Mouse (Mus musculus) central nervous system, embryonic 14 days (tissue): ENCODE data around the gene Grin1. TPM values are rescaled to one million over a fixed set of nuclear protein-coding genes. Genes with fewer than 3 reads are reported as not detected.

ENCODE experiments used
- polyA plus RNA-seq: library from polyadenylated mRNA; depleted of rRNA; stranded (reverse); fragments of >200 nt; gene quantifications from 2 replicates; pipeline ENCODE4 v1.2.3, GENCODE M21; 2012; rRNA removed

Gene Grin1
- polyA plus RNA-seq, result 23.9 and 26.6 TPM in 2 replicates

DNA sequence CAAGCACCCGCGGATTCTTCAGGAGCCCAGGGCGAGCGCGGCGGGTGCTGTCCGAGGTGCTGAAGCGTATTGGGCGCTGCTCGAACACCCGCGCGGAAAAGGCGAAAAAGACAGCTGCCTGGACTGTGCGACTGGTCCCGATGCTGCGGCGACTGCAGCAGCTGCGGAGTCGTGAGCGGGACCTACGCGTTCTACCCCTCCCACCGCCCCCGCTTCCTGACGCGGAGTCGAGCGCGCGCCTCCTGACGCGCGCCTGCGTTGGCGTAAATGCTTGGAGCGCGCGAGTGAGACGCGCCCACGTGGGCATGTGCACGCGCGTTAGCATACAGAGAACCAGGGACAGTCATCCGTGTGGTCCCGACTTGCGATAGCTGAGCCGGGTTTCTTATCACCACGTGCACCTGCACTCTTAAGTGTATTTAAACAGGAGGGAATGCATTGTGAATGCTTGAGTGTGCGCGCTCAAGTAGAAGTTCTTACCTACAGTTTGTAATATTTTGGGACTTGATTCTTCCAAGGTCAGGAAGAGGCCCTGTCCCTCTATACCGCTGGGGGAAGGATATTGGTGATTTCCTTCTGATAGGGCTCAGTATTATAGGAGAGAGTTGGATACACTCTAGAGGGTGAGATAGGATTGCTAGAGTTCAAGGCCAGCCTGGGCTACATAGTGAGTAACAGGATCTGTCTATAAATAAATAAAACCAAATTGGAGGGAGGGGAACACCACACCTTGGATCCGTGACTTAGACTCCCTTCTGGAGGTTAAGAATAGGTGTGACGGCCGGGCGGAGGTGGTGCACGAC is at the start of gene Grin1:
Gene Grin1, minus strand, starts transcription at position 217 of the 803 bp plus-strand sequence.

DNA sequence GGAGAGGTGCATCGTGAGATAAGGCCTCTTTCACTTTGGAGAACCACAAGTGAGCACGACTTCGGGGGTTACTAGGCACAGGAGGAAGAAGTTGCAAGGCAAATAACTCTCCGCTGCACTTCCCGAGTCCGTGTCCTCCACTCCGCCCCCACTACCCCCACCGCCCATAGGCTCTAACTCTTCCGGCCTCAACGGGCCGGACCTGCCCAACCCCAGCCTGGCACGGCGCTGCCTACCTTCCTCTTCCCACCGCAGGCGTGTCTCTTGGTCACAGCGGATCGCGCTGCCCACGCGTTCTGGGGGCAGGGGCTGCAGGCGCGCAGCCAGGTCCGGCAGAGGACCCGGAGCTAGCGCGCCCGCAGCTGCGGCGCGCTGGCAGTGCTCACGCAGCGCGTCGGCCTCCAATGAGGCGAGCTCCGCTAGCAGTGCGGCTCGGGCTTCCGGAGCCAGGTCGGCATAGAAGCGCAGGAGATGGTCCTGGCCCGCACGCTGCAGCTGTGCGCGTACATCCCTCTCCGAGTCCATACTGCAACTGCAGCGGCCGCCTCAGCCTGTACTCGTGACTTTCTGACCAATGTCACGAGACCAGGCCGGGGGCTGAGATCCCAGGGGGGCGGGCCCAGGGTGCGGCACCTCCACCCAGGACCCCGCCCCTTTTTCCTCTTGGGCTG is 46.2 kb upstream of the Grin1 start, which contains the start of gene Uap1l1:
Gene Uap1l1, minus strand, starts transcription at position 592 of the 671 bp plus-strand sequence.

GRCm38 (mm10) chr2:25356208-25357079 is 37.5 kb upstream of the Grin1 start, which contains the start of gene Dpp7:
Gene Dpp7 (minus strand): TSS chr2:25356359.

DNA sequence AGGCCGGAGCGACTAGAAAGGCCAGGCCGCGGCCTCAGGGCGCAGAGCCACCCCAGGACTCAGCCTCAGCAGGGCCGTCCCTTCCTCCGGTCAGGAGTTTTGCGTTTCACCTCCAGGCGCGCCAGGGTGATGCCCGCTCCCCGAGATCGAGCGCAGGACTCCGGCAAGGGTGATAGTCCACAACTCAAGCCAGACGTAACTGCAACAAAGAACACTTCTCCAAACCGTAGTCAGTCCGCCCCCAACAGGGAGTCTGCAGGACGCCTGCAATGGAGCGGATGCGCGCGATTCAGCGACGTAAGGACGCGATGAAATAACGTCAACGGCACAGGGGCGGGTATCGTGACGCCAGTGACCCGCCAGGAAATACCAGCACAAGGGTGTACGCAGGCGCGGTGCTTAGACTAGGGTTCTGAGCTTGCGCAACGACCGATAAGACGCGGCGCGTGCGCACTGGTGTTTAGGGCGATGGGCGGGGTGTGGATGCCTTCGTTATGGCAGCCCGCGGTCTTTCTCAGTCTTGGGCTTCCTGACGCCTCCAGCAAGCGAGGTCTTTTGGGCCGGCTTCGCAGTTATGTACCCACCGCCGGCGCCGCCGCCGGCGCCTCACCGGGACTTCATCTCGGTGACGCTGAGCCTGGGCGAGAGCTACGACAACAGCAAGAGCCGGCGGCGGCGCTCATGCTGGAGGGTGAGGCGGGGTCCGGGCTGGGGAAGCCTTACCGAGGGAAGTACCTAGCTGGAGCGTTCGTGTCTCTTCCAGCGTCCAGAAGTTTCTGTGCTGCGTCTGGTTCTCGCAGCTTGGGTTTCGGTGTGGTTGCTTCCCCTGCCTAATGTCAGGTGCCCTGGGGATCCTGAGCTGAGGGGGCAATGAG is 13.5 kb upstream of the Grin1 start, which contains the start of gene Man1b1:
Gene Man1b1, plus strand, starts transcription at position 53 of the 875 bp plus-strand sequence.

DNA sequence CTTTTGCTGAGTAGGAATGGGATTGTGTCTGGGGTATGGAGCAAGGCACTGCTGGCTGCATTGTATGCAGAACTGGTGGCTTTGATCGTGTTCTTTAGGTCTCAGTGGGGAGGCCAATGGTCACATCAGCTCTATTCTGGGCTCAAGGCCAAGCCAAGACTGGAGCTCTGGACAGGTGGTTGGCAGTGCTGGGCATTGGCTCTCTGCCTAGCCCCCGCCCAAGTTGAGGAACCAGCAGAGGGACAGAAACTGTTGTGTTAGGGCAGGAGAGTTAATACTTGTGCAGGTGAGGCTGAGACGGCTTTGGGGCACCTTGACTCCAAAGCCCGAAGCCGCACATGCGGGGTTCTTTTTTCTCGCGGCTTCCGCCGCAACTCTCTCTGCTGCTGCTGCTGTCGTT is 29.3 kb downstream of the Grin1 start, which contains the start of gene Lrrc26:
Gene Lrrc26, plus strand, starts transcription at position 265 of the 400 bp plus-strand sequence.

DNA sequence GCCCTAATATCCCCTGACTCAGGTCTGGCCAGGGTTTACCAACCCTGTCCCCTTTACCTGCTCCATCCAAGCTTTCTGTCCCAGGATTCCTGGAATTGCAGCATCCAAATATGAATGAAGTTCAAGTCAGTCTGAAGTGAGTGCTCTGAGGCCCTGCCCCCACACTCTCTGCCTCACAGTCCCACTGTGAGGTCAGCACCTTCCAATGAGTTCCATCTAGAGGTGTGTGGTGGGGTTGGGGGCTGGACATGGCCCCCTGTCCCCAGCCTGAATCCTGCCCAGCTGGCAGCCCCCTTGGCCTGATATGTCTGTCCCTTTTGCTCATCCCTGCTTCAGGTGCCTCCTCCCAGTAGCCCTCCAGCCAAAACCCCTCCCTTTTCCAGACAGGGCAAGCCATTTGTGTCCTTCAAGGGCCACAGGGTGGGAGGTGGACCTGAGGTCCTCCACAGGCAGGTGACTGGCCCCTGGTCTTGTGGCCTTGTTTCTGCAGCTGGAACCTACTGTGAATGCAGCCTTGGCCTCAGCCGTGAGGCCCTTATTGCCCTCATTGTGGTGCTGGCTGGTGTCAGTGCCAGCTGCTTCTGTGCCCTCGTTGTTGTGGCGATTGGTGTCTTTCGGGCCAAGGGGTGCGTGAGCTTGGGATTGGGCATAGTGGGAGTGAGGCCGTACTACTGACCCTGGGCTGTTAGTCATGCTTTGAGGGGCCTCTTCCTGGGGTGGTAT is 30.9 kb downstream of the Grin1 start, which contains the start of gene Tmem210:
Gene Tmem210, plus strand, starts transcription at position 219 of the 723 bp plus-strand sequence.

GRCm38 (mm10) chr2:25271827-25272511 is 47.0 kb downstream of the Grin1 start, which contains the start of the genes Ssna1 and Anapc2:
Gene Ssna1 (minus strand): TSS chr2:25272438.
Gene Anapc2 (plus strand): TSS chr2:25272478.

DNA sequence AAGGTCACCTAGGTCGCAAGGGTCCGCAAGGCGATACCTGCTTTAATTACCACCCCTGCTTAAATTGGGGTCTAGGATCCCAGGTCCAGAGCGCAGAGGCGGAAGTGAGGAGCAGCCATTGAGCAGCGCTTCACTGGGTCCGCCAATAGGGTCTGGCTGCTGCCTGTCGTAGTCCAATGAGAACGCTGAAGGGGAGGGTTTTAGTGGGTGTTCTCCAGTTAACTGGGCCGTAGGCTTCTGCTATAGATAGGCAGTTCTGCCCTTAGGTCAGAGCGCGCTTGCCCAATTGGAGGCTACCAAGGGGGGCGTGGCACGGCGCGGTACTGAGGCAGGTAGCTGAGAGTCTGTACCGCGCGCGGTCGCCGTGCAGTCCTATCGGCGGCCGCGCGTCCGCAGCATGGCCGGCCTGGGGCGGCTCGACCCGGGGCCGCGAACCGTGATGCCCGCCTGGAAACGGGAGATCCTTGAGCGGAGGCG is 56.7 kb downstream of the Grin1 start, which contains the start of gene Tprn:
Gene Tprn, plus strand, starts transcription at position 328 of the 477 bp plus-strand sequence.

GRCm38 (mm10) chr2:25255284-25255779 is 63.7 kb downstream of the Grin1 start, which contains the start of gene Tmem203:
Gene Tmem203 (plus strand): TSS chr2:25255439.

GRCm38 (mm10) chr2:25246183-25247072 is 72.6 kb downstream of the Grin1 start, which contains the start of gene AL732309.1:
Gene AL732309.1 (minus strand): TSS chr2:25246863.

GRCm38 (mm10) chr2:25242101-25242506 is 76.9 kb downstream of the Grin1 start, which contains the start of the genes Rnf208 and Cysrt1:
Gene Rnf208 (plus strand): TSS chr2:25242255.
Gene Cysrt1 (minus strand): TSS chr2:25242452.

Other genes starting within 250 kb of the Grin1 start
- 0.07 TPM in 1 of 2 replicates, not detected in the other for gene Entpd8, start 238.9 kb downstream of the Grin1 start, polyA plus RNA-seq
- 0.24 TPM in 1 of 2 replicates, not detected in the other for gene Noxa1, start 224.0 kb downstream of the Grin1 start, polyA plus RNA-seq
- 37.0 and 53.2 TPM in 2 replicates for gene Nrarp, start 138.4 kb downstream of the Grin1 start, polyA plus RNA-seq
- 1.8 and 2.2 TPM in 2 replicates for gene Tor4a, start 122.3 kb downstream of the Grin1 start, polyA plus RNA-seq
- gene Nelfb, start 107.7 kb downstream of the Grin1 start, polyA plus RNA-seq, result 79.8 and 89.6 TPM in 2 replicates
- not detected in 2 replicates for gene Stpg3, start 104.5 kb downstream of the Grin1 start, polyA plus RNA-seq
- 0.13 and 0.33 TPM in 2 replicates for gene Fam166a, start 100.4 kb downstream of the Grin1 start, polyA plus RNA-seq
- 415 and 443 TPM in 2 replicates for gene Tubb4b, start 94.5 kb downstream of the Grin1 start, polyA plus RNA-seq
- not detected in 2 replicates for gene Slc34a3, start 84.8 kb downstream of the Grin1 start, polyA plus RNA-seq
- not detected in 2 replicates for gene Rnf224, start 82.4 kb downstream of the Grin1 start, polyA plus RNA-seq
- 91.0 and 95.4 TPM in 2 replicates for gene Rnf208, start 76.9 kb downstream of the Grin1 start, polyA plus RNA-seq
- gene Cysrt1, start 76.7 kb downstream of the Grin1 start, polyA plus RNA-seq, result 0.06 and 0.34 TPM in 2 replicates
- 16.3 and 16.9 TPM in 2 replicates for gene AL732309.1, start 72.3 kb downstream of the Grin1 start, polyA plus RNA-seq
- 24.3 and 25.3 TPM in 2 replicates for gene Tmem203, start 63.7 kb downstream of the Grin1 start, polyA plus RNA-seq
- 9.4 and 10.5 TPM in 2 replicates for gene Tprn, start 56.6 kb downstream of the Grin1 start, polyA plus RNA-seq
- 122 and 127 TPM in 2 replicates for gene Ssna1, start 46.7 kb downstream of the Grin1 start, polyA plus RNA-seq
- 121 and 122 TPM in 2 replicates for gene Anapc2, start 46.7 kb downstream of the Grin1 start, polyA plus RNA-seq
- gene Tmem210, start 31.0 kb downstream of the Grin1 start, polyA plus RNA-seq, result not detected in 2 replicates
- 0.08 TPM in 1 of 2 replicates, not detected in the other for gene Lrrc26, start 29.3 kb downstream of the Grin1 start, polyA plus RNA-seq
- gene Man1b1, start 13.2 kb upstream of the Grin1 start, polyA plus RNA-seq, result 28.2 and 34.0 TPM in 2 replicates
- 48.1 and 51.1 TPM in 2 replicates for gene Dpp7, start 37.2 kb upstream of the Grin1 start, polyA plus RNA-seq
- 4.2 and 6.0 TPM in 2 replicates for gene Uap1l1, start 46.5 kb upstream of the Grin1 start, polyA plus RNA-seq
- gene Sapcd2, start 53.1 kb upstream of the Grin1 start, polyA plus RNA-seq, result 29.5 and 39.5 TPM in 2 replicates
- 2.0 and 3.8 TPM in 2 replicates for gene Entpd2, start 76.7 kb upstream of the Grin1 start, polyA plus RNA-seq
- gene Npdc1, start 80.2 kb upstream of the Grin1 start, polyA plus RNA-seq, result 585 and 599 TPM in 2 replicates
- gene Fut7, start 104.1 kb upstream of the Grin1 start, polyA plus RNA-seq, result 0.39 and 0.44 TPM in 2 replicates
- 43.4 and 48.8 TPM in 2 replicates for gene Abca2, start 109.5 kb upstream of the Grin1 start, polyA plus RNA-seq
- 0.74 and 1.3 TPM in 2 replicates for gene Clic3, start 137.7 kb upstream of the Grin1 start, polyA plus RNA-seq
- gene Paxx, start 141.9 kb upstream of the Grin1 start, polyA plus RNA-seq, result 122 and 124 TPM in 2 replicates
- gene Ptgds, start 150.9 kb upstream of the Grin1 start, polyA plus RNA-seq, result 65.0 and 127 TPM in 2 replicates
- gene Lcn12, start 174.7 kb upstream of the Grin1 start, polyA plus RNA-seq, result not detected in 2 replicates
- gene Fbxw5, start 181.6 kb upstream of the Grin1 start, polyA plus RNA-seq, result 37.4 and 43.7 TPM in 2 replicates
- gene C8g, start 182.5 kb upstream of the Grin1 start, polyA plus RNA-seq, result 3.2 and 4.1 TPM in 2 replicates
- gene Traf2, start 227.8 kb upstream of the Grin1 start, polyA plus RNA-seq, result 13.1 and 14.5 TPM in 2 replicates
- 199 and 206 TPM in 2 replicates for gene Edf1, start 238.7 kb upstream of the Grin1 start, polyA plus RNA-seq